Mouse (Mus musculus) retina, adult 2 months (tissue): ENCODE results near the gene Bpifb2.

Experiments
- DNase-seq: peaks from one replicate; pipeline ENCODE4 v3.0.0-alpha.2; 2012; ENCODE audit warnings: low read depth, low spot score

The Bpifb2 gene

DNA sequence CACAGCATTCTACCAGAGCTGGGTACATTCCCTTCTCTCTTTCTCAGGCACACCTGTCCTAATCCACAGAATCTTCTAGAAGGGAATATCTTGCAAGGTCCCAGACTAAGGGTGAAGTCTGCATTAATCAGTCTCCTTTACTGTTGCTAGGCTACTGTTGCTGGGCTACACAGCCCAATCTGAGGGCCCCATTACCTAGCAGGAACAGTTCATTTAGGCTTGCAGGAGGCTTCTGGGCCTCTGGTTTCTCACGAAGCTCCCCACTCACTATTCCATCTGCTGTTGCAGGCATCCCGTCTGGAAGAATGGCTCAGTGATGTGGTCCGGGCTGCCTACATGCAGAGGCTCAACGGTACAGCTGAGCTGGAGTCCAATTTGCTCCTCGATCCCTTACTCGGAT is 56.3 kb downstream of the Bpifb2 start:
- no peak for DNase-seq

DNA sequence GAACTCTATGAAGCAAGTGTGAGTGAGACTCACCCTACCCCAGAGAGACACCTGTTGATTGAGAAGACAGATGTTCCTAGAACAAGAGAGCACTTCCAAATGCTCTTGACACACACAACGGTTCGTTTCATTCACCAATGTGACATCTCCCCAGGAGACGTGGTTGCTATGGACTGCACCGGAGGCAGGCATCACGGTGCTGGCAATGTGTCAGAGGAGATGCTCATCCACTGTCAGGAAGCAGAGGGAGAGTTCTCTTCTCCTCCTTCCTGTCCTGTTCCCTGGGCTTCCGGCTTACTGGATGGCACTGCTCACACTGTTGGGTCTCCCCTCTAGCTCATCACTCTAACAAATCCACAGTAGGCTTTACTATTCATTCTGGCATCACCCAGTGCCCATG is 58.5 kb downstream of the Bpifb2 start:
- no peak for DNase-seq

DNA sequence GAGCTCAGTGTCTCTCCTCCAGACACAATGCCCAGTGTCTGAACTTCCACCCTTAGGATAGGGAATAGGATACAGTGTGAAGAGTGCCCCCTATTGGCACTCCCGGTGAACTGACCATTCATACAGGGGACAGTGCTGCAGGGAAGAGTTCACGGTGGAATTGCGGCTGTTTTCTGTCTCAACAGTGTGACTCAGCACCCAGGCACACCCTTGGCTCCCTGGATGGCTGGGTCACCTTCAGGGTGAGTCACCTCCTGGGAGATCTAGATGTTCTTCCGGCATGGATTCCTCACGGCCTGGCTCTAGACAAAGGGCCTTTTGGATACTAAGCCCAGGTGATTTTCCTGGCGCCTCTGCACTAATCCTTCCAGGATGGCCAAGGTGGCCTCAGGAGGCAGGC is 60.5 kb downstream of the Bpifb2 start:
- DNase-seq = no peak

DNA sequence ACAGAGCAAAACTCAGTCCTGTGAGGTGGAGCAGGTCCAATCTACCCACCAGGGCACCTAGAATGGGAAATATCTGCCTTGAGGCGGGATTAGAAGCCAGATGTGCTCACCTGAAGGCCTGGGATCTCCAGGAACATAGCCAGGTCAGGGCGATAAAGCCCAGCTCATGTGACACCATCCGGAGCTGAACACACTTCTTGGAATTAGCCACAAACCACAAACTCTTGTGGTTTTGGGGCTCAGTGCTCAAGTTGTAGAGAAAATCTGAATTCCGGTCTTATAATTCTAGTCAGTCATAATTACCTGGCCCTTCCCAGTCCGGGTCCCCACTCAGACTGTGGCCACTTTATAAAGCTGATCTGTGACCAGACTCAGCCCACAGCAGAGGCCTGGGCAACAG is 63.0 kb downstream of the Bpifb2 start, which contains the start of gene Bpifb4:
Bpifb4 (plus strand) TSS at position 370 of the 400 bp plus-strand sequence.
- no peak for DNase-seq

DNA sequence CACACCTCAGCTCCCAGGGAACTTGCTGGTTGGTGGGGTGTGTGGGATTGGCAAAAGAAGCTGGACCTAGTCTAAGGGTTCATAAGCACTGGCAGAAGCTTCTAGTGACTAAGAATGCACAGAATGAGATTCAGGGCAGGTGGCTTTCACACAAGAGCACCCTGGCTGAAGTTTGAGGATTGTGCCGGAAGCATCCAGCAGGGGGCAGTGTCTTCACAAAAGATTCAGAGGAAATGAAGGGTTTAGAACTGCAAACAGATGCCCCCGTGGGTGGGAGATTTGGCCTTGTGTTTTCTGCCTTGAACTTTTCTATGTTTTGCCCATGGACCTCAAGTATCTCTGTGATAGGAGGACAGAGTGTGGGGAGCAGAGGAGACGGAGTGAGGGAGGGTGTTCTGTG is 68.7 kb downstream of the Bpifb2 start:
- DNase-seq = peak; percentile 25

DNA sequence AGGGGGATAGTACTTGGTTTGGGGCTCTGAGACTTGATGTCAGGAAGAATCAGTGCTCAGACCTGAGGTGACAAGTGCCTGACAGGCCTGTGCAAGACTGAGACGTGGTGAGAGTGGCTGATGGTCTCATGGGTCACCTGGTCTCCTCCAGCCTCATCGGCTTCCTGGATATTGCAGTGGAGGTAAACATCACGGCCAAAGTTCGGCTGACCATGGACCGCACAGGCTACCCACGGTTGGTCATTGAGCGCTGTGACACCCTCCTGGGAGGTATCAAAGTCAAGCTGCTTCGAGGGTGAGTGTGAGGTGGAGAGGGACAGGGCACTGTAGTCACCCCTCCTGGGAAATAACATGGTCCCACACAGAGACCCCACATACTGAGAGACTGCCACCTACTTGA is 69.7 kb downstream of the Bpifb2 start:
- no peak for DNase-seq
